Mouse (Mus musculus) liver, adult 2 months (tissue): Measurements from ENCODE around the gene Zfp445.

Source experiments
- CTCF ChIP-seq: fragments of 200-500 bp; IDR thresholded peaks from 2 replicates; pipeline ENCODE4 v1.5.1; 2011; ENCODE audit warnings: low read depth, low read length, control low read depth
- POLR2A ChIP-seq: fragments of 200-500 bp; IDR thresholded peaks from 2 replicates; pipeline ENCODE4 v1.6.1; 2011; ENCODE audit warnings: low read length, control low read depth; ENCODE audit not compliant: insufficient read depth; ENCODE audit errors: extremely low read depth

DNA sequence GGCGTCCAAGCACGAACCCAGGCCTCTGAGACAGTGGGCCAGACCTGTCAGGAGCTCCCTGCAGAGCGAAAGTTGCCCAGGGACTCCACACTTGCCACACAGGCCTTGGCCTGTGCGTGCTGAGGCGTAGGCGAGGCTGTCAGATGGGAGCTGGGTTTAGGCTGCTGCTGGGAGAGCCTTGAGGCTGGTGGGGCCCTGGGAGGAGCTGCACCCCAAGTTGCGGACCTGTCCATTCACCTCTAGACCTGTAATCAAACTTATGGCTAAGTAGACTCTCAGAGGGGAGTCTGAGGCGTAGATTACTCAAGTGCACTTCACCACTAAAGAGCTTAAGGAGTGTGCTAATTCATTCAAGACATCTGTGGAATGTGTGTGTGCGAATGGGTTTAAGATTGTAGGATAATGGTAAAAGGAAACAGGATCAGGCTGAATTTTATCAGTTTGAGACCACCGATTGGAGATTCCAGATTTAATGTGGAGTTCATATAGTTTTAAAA, 59.9 kb downstream of the Zfp445 start:
- TF ChIP-seq CTCF: no peak
- no peak for TF ChIP-seq POLR2A
